Mouse (Mus musculus) heart, embryonic 13.5 days (tissue): ENCODE data around the gene Rtn1. TPM values are rescaled to one million over a fixed set of nuclear protein-coding genes. Genes with fewer than 3 reads are reported as not detected.

Experiments used
- ATAC-seq: fragments of 200-750 bp; cut with Nextera tagmentation; 2 replicates; pipeline ENCODE4 v1.8.0; 2017; ENCODE audit warnings: moderate TSS enrichment; ENCODE audit not compliant: insufficient number of reproducible peaks, low FRiP score, low TSS enrichment; ENCODE audit errors: extremely low read depth
- H3K27ac ChIP-seq: fragments of 300-500 bp; sonication (generic); replicated peaks from 2 replicates; pipeline ENCODE4 v1.5.1; 2015; ENCODE audit warnings: moderate library complexity, mild to moderate bottlenecking, inconsistent platforms
- H3K27me3 ChIP-seq: fragments of 300-500 bp; sonication (generic); replicated peaks from 2 replicates; pipeline ENCODE4 v1.6.1; 2015; ENCODE audit warnings: mild to moderate bottlenecking, inconsistent platforms
- H3K36me3 ChIP-seq: fragments of 300-500 bp; sonication (generic); 2 replicates; pipeline ENCODE4 v1.6.1; 2015; ENCODE audit warnings: mild to moderate bottlenecking, inconsistent platforms
- H3K4me1 ChIP-seq: fragments of 300-500 bp; sonication (generic); 2 replicates; pipeline ENCODE4 v1.6.1; 2015; ENCODE audit warnings: inconsistent platforms
- H3K4me2 ChIP-seq: fragments of 300-500 bp; sonication (generic); 2 replicates; pipeline ENCODE4 v1.6.1; 2015; ENCODE audit warnings: inconsistent platforms, mild to moderate bottlenecking, moderate library complexity
- H3K4me3 ChIP-seq: fragments of 300-500 bp; sonication (generic); 2 replicates; pipeline ENCODE4 v1.5.1; 2015; ENCODE audit warnings: moderate library complexity, mild to moderate bottlenecking, inconsistent platforms
- H3K9ac ChIP-seq: fragments of 300-500 bp; sonication (generic); 2 replicates; pipeline ENCODE4 v1.6.1; 2015; ENCODE audit warnings: inconsistent platforms, mild to moderate bottlenecking, moderate library complexity
- H3K9me3 ChIP-seq: fragments of 300-500 bp; sonication (generic); 2 replicates; pipeline ENCODE4 v1.6.1; 2016; ENCODE audit warnings: inconsistent platforms
- WGBS: fragments of 180-500 bp; shearing (Covaris S2); methylation state at CpG from one replicate; pipeline ENCODE4 v1.1.7; 2015; ENCODE audit warnings: mixed read lengths; 5-methylcytosine and 5-hydroxymethylcytosine counted together
- polyA plus RNA-seq: library from polyadenylated mRNA; unstranded; fragments of >200 nt; fragmentation: Nextera tagmentation; extraction: Ambion mirVana; gene quantifications from 2 replicates; pipeline ENCODE4 v1.2.1, GENCODE M21; 2015

Rtn1 gene
- polyA plus RNA-seq, 1 experiment from 2014 or later: 15.8 TPM

- under 1% methylated on average over 56 of the region's 56 CpGs for WGBS
- peak overlapping the region; percentile 74 for H3K4me2 ChIP-seq
- H3K27ac ChIP-seq: no peak overlapping the region
- no peaks in the 10 kb centered on the region for H3K9me3 ChIP-seq
- peak; percentile 48; the same call in 1 of the 2 replicates for ATAC-seq
- H3K9ac ChIP-seq: peak overlapping the region; percentile 69
- H3K4me1 ChIP-seq: peaks cover 29% of the 10 kb centered on the region
- H3K4me3 ChIP-seq: peak overlapping the region; percentile 57
- peaks cover 52% of the 10 kb centered on the region for H3K27me3 ChIP-seq
- no peaks in the 10 kb centered on the region for H3K36me3 ChIP-seq
Observed at GRCm38 (mm10) chr12:72236564-72237011, 172.3 kb downstream of the Rtn1 start.

GRCm38 (mm10) chr12:72235621-72236351, 173.1 kb downstream of the Rtn1 start:
- no peak for ATAC-seq
- Histone ChIP-seq H3K9me3 (no peaks in the 10 kb centered on the region), H3K9ac (peak overlapping the region; percentile 69; the same call in 1 of the 2 replicates), H3K27ac (no peak overlapping the region), H3K4me2 (peak overlapping the region; percentile 74), H3K4me3 (peak overlapping the region; percentile 57), H3K36me3 (no peaks in the 10 kb centered on the region), H3K27me3 (peaks cover 52% of the 10 kb centered on the region), H3K4me1 (peaks cover 29% of the 10 kb centered on the region)
- 55% methylated on average over 12 of the region's 12 CpGs for WGBS

- WGBS: 87% methylated on average over 9 of the region's 9 CpGs
- no peak overlapping the region for H3K4me2 ChIP-seq
- H3K4me3 ChIP-seq: no peak overlapping the region
- peaks cover 24% of the 10 kb centered on the region for H3K4me1 ChIP-seq
- ATAC-seq: no peak
- no peak overlapping the region for H3K9ac ChIP-seq
- no peak overlapping the region for H3K27ac ChIP-seq
- H3K9me3 ChIP-seq: no peaks in the 10 kb centered on the region
- peaks cover 52% of the 10 kb centered on the region for H3K27me3 ChIP-seq
- no peaks in the 10 kb centered on the region for H3K36me3 ChIP-seq
Observed at GRCm38 (mm10) chr12:72234966-72235365, 173.9 kb downstream of the Rtn1 start.

GRCm38 (mm10) chr12:72234151-72234550, 174.7 kb downstream of the Rtn1 start:
- Histone ChIP-seq H3K9ac (no peak overlapping the region), H3K4me3 (no peak overlapping the region), H3K27ac (no peak overlapping the region), H3K4me2 (no peak overlapping the region), H3K36me3 (no peaks in the 10 kb centered on the region), H3K27me3 (peaks cover 52% of the 10 kb centered on the region), H3K4me1 (peaks cover 19% of the 10 kb centered on the region), H3K9me3 (no peaks in the 10 kb centered on the region)
- WGBS: 85% methylated on average over 3 of the region's 3 CpGs
- ATAC-seq: no peak

GRCm38 (mm10) chr12:72232826-72233790, 175.7 kb downstream of the Rtn1 start:
- H3K9ac ChIP-seq: no peak overlapping the region
- no peaks in the 10 kb centered on the region for H3K36me3 ChIP-seq
- WGBS: 80% methylated on average over 19 of the region's 19 CpGs
- no peaks in the 10 kb centered on the region for H3K9me3 ChIP-seq
- no peak for ATAC-seq
- H3K4me2 ChIP-seq: no peak overlapping the region
- H3K4me3 ChIP-seq: no peak overlapping the region
- peaks cover 13% of the 10 kb centered on the region for H3K4me1 ChIP-seq
- H3K27me3 ChIP-seq: peaks cover 43% of the 10 kb centered on the region
- no peak overlapping the region for H3K27ac ChIP-seq

GRCm38 (mm10) chr12:72232176-72232575, 176.7 kb downstream of the Rtn1 start:
- ATAC-seq: no peak
- Histone ChIP-seq H3K4me1 (peaks cover 6% of the 10 kb centered on the region), H3K36me3 (no peaks in the 10 kb centered on the region), H3K9ac (no peak overlapping the region), H3K27ac (no peak overlapping the region), H3K4me3 (no peak overlapping the region), H3K27me3 (peaks cover 34% of the 10 kb centered on the region), H3K9me3 (no peaks in the 10 kb centered on the region), H3K4me2 (no peak overlapping the region)
- 70% methylated on average over 3 of the region's 3 CpGs for WGBS

GRCm38 (mm10) chr12:72229451-72230196, 179.2 kb downstream of the Rtn1 start:
- no peak overlapping the region for H3K27ac ChIP-seq
- WGBS: 73% methylated on average over 8 of the region's 8 CpGs
- 0 out of 2 replicates have a peak, but pooled peaks cover 3% of the 10 kb centered on the region for H3K4me1 ChIP-seq
- no peak overlapping the region for H3K9ac ChIP-seq
- ATAC-seq: no peak
- no peak overlapping the region for H3K4me3 ChIP-seq
- peaks cover 9% of the 10 kb centered on the region for H3K27me3 ChIP-seq
- H3K9me3 ChIP-seq: no peaks in the 10 kb centered on the region
- H3K4me2 ChIP-seq: no peak overlapping the region
- no peaks in the 10 kb centered on the region for H3K36me3 ChIP-seq

GRCm38 (mm10) chr12:72227731-72228130, 181.1 kb downstream of the Rtn1 start:
- ATAC-seq: no peak
- 0 out of 2 replicates have a peak, but pooled peaks cover 5% of the 10 kb centered on the region for H3K4me1 ChIP-seq
- 75% methylated on average over 6 of the region's 6 CpGs for WGBS
- no peak overlapping the region for H3K4me2 ChIP-seq
- H3K9me3 ChIP-seq: no peaks in the 10 kb centered on the region
- H3K4me3 ChIP-seq: no peak overlapping the region
- H3K27ac ChIP-seq: no peak overlapping the region
- H3K27me3 ChIP-seq: no peaks in the 10 kb centered on the region
- no peak overlapping the region for H3K9ac ChIP-seq
- H3K36me3 ChIP-seq: no peaks in the 10 kb centered on the region

- H3K9ac ChIP-seq: no peak overlapping the region
- H3K4me3 ChIP-seq: no peak overlapping the region
- H3K27ac ChIP-seq: no peak overlapping the region
- H3K4me1 ChIP-seq: 0 out of 2 replicates have a peak, but pooled peaks cover 5% of the 10 kb centered on the region
- no peak overlapping the region for H3K4me2 ChIP-seq
- H3K36me3 ChIP-seq: no peaks in the 10 kb centered on the region
- 83% methylated on average over 3 of the region's 3 CpGs for WGBS
- H3K9me3 ChIP-seq: no peaks in the 10 kb centered on the region
- no peaks in the 10 kb centered on the region for H3K27me3 ChIP-seq
- no peak for ATAC-seq
Observed at GRCm38 (mm10) chr12:72225371-72225770, 183.5 kb downstream of the Rtn1 start.

- H3K36me3 ChIP-seq: no peaks in the 10 kb centered on the region
- H3K9ac ChIP-seq: no peak overlapping the region
- no peaks in the 10 kb centered on the region for H3K27me3 ChIP-seq
- H3K9me3 ChIP-seq: no peaks in the 10 kb centered on the region
- ATAC-seq: no peak
- WGBS: 83% methylated on average over 16 of the region's 16 CpGs
- 0 out of 2 replicates have a peak, but pooled peaks cover 5% of the 10 kb centered on the region for H3K4me1 ChIP-seq
- no peak overlapping the region for H3K27ac ChIP-seq
- H3K4me3 ChIP-seq: no peak overlapping the region
- H3K4me2 ChIP-seq: no peak overlapping the region
Observed at GRCm38 (mm10) chr12:72223557-72224102, 185.2 kb downstream of the Rtn1 start.
